Mouse (Mus musculus) kidney, postnatal 36 days (tissue): ENCODE measurements around the gene Efcab10.

Experiments
- DNase-seq, 2 experiments: peaks; one replicate each; pipeline ENCODE4 v3.0.0; 2021 to 2022; ENCODE audit warnings: mixed read lengths in 2 of 2

Gene Efcab10

DNA sequence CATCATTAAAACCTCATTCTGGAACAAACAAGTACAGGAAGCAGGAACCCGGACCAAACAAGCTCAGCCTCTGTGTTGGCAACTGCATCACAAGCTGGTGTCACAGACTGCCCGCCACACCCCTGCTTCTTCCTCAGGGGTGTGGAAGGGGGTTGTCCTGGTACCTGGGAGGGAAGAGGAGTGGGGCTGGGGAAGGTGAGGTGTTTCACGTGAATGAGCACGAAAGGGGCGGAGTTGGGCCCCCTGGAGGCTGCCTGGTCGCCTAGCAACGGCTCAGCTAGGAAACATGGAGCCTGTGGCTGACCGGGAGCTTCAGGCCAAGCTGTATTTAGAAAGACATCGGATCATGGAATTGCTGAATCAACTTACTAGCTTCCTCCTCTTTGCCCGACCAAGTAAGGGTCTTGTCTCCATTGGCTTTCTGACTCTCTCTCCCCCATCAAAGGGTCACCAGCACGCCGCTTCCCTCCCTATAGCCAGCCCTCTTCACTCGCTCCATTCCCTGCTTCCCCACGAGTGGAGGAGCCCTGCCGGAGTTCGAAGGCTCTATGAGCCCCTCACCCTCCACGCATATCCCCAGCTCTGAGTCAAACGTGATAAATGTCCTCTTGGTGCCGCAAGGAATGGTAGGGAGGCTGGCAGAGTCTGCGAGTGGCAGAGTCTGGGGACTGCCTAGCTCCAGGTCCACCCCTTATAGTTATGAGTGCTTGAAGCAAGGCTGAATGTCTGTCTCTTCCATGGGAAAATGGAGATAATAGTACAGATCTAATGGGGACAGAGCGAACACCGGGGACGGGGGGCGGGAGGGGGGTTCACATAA, at the start of gene Efcab10:
Gene Efcab10 (plus strand): TSS at position 51 of the 820 bp plus-strand sequence.
- DNase-seq: peak; percentile 33 to 36

DNA sequence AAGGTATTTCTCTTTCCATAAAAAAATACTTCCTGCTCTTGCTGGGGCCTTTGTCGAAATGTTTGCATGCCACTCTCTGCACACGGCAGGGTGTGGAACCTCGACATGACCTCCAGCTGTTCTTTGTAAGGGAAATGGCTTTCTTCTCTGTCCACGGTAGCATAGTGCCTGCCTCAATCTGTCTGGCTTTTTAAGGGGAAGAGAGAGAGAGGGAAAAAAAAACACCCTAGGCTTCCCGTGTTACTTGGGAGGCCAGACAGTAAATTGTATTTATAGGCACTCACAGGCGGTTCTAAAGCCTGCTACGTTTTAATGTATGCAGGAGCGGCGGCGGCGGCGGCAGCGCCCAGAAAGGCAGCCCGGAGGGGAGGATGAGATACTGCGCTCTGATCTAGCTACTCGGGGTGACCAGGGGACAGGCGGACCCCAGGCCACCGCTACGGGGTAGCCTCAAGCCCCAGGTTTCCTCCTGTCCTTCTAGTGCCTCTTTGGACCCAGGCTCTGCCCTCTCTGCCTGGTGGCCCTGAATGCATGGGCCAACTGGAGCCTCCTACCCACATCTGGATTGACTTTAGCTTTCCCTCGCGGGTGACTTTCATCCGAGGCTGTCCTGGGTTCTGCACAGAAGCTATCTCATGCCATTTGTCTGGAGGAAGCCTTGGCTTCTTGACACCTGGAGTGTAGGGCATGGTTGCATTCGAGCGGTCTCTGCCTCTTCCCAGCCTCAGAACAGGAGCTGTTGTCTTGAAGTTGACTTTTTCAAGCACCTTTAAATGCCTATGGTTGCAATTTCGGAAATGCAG, 49.5 kb upstream of the Efcab10 start:
- no peak for DNase-seq

DNA sequence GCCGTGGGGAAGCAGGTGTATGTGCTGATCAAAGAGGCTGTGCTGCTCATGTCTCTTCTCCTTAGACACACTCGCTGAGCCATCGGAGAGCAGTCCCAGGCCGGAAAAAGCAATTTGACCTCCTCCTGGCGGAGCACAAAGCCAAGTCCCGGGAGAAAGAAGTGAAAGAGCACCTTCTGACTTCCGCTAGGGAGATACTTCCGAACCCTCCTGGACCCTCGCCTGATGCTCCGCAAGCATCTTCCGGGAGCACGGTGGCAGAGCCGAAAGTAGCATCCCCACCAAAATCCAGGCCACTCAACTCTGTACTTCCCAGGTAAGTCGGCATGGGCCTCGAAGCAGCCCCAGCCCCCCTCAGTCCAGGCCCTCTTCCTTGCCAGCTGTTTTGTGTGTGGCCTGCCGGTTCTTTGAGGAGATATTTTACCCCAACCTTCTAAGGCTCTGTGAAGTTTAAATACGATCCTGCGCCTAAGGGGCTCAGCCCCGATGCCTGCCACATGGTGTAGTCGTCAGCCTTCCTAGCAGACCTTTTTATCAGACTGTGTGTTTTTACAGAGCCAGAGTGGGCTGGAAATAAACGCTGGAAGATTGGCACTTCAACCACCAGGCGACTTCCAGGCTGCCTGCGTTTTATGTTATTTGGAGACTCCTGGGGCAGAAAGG, 48.8 kb upstream of the Efcab10 start:
- no peak for DNase-seq

DNA sequence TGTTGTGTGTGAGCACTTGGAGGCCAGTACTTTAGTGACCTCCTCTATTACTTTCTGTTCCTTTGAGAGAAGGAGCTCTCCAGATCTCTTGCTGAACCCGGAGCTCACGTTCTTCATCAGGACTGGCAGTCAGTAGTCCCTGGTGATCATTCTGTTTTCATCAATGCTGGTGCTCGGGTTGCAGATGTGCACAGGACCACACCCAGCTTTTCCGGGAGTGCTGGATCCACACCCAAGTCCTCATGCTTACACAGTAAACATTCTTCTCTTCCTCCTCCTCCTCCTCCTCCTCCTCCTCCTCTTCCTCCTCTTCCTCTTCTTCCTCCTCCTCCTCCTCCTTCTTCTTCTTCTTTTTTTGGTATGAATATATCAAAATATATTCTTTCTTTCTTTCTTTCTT, 42.0 kb upstream of the Efcab10 start:
- DNase-seq: no peak

DNA sequence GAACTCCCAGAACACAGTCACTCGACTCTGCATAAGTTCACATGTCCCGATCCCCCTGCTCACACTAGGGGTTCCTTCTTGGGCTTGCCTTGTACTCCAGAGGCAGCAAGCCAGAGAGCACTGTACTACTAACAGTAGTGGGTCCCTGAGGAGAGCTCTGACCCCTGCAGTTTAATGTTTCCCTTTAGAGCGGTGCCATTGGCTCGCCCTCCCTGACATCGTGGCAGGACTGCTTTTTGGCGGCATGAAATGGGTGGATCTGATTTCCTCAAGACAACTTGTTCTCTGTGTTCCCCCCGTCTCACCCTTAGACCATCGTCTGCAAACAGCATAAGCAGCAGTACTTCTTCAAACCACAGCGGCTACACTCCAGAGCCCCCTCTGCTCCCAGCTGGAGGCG, 36.3 kb upstream of the Efcab10 start:
- DNase-seq: no peak

DNA sequence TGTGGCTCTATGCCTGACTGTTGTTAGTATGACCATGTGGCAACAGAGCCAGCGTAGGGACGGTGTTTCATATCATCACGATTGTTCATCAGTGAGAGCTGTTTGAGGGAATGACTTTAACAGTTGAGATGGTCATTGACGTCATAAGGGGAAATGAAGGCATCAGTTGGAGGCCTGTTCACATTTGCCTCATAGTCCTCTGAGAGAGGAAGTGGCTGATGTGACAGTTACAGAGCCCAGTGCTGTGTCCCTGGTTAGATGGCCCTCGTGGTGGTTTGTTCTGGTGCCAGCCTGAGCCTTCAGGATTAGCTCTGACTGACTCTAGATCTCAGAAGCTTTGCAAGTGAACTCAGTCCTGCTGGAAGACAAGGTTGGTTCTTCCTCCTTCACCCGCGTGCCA, 35.4 kb upstream of the Efcab10 start:
- DNase-seq: no peak

DNA sequence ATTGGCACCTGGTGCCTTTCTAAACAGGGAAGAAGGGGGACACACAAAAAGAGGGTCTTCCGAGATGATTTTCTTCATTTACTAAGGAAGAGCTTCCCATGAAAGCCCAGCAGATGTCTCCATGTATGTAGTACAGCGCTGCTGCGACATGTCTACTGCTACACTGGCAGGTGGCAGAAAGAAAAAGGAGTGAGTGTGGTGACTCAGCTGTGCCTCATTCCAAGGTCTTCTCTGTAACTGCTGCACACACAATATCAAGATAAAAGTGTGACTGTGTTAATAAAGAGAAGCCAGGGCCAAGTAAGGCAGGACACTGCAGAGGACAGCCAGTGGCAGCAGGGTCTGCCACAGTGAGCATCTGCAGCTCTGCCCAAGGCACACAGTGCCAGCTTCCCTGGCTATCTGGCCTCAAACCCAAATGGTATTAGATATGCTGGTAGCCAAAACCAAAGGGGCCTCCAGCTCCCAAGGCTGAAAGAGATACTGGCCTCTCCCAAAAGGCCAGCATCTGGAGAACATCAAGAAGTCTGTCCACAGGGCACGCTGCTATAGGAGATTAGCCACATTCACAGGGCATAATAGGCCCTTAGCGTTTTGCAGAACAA, 34.7 kb upstream of the Efcab10 start:
- no peak for DNase-seq

DNA sequence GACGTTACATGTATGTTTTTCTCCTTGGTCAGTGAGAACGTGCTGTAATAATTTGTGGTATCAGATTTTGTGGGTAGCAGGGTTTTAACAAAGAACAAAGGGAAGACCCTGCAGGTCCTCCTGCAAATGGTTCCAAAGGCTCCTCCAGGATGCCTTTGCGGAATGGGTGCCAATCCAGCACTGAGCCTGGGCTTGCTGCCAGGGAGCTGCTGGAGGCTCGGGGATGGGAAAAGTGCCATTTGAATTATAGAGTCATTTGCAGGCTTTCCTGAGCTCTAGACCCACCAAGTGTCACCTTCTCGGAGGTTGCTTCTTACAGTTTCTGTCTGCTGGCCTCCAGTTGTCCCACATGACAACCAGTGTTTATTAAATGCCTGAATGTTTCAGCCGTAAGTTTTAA, 33.9 kb upstream of the Efcab10 start:
- DNase-seq: peak; percentile 47 to 80

DNA sequence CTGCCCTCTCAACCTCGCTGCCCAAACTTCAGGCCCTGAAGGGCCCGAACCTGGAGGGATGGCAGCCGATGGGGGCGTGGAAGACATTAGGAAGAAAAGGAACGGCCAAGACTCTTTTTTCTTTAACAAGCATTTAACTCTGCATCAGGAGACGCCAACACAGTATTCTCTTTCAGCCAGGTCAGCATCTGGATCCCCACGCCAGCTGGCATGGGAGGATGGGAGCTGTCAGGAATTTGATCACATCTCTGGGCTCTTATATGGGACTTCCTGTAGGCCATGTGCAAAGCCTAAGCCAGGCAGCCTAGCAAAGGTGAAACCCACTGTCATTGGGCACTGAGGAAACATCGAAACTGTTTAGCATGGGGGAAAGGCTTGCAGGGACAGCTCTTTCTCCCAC, 30.1 kb upstream of the Efcab10 start:
- DNase-seq: no peak

DNA sequence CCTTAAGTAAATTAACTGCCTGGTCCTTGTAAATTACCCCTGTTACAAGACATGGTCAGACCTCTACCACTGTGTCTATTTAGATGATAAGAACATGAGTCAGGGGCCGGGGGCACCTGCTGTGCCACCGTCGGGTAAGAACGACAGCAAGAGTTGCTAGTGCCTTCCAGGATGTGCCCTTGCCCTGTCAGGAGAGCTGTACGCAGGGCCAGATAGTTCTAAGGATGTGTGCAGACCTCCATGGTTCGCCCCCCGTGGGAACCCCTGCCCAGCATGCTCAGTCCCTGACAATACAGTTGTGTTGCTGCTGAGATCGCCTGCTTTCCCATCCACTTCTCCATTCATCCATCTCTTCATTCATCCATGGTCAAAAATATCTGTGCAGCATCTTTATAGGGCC, 29.5 kb upstream of the Efcab10 start:
- DNase-seq: no peak

DNA sequence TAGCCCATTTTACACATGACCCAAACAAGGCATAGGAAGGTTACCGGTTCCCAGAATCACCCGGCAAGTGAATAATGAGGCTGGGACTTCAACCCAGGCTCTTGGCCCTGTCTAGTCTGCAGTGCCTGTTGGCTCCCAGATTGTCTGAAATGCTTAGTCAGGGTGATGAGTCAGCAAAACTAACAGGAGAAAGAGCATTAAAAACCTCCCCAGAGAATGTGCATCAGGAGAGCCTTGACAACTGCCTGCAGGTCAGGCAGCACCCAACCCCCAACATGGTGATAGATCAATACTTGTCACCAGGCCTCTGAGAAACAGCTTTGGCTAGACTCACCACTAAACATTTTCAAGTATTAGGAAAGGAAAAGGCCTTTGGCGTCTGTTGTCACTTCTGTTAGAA, 25.1 kb upstream of the Efcab10 start:
- no peak for DNase-seq

DNA sequence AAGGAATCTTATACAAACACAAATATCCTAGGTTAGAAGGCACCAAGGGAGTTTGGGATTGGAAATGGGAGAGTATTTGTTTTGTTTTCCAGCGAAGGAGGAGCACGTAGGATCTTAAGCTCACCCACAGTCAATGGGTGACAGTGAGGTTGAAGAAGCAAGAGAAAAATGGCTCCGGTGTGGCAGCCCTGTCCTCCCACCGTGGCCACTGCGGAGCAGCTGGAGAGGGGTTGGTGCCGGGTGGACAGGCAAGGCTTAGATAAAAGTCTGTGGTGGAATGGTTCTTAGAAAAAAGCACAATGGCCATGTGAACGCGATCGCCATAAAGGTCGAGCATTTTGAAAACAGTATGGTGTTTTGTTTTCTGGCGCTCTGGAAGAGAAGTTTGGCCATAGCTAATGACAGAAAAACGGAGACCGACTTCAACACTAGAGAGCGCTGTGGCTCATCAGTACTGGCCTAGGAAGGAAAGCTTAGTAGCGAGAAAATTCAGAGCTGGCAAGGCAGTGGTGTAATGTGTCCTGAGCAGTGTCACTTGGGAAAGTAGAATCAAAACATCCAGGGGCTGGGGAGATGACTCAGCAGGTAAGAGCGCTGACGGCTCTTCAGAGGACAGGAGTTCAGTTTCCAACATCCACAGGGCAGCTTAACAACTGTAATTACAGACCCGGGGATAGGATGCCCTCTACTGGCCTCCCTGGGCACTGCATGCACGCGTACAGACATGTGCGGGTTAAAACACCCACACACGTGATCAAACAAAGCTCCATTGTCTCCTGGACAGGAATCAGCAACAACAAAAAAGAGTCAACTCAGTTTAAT, 14.8 kb upstream of the Efcab10 start:
- DNase-seq: peak; percentile 72 to 84

DNA sequence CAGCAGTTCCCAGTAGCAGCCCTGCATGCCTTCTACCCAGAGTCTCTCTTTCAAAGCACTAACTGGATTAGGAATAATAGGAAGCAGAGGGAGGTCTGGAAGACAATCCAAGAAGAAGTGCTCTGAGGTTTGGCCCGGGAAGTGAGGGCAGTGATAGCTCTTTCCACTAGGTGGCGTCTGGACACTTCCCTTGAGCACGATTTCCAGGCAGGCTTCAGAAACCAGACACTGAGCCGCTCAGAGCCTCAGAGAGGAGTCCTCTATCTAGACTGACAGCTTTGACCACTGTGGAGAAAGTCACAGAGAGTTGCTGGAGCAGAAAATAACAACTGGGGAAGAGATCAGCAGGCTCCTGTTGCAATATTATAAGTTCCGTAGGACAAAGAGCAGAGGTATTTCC, 5.8 kb upstream of the Efcab10 start:
- DNase-seq: peak; percentile 65 to 80

DNA sequence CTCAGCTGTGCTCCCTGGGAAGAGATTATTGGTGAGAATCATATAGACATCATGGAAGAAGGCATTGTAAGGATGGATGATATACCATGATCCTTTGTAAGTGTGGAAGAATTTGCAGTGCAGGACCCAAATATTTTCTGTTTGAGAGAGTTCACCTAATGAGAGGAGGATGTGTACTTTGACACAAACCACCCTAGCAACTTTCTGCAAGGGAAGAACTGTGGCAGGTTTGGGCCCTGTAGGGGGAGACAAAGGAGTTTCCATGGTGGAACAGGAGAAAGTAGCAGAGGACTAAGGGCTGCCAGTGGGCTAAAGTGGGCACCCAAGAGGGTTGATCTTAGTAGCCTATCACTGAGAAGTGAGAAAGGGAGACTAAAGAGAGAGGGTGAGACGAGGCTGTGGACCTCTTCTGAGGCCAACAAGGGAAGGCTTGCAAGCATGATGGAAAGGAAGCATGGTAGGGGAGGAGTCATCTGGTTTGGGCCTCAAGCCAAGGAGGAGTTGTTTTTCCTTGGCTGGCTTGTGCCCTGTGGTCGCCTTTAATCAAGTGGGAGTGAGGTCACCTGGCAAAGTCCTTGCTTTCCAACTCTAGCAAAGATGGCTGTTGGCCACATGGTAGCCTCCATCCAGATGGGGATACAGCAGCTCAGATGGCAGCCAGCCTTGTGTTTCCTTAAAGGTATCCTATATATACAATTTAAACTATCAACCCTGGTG, 3.7 kb upstream of the Efcab10 start:
- no peak for DNase-seq

DNA sequence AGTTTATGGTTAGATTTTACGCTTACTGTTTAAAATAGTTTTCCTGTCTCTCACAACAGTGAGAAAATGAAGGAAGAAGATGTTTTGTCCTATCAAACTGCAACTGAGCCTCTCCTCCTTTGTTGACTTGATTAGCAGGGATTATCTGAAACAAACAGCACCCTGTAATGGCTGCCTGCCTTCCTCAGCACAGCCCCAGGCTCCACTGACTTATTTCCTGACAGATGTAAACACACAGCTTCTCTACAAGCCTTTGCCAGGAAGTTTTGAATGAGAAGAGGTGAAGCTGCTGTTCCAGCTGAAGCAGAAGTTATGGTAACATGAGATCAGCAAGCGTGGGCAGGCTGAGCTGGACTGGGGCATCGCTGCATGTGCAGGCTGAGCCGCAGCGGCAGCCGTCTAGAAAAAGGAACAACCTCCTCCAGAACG, 8.6 kb downstream of the Efcab10 start:
- DNase-seq: no peak

DNA sequence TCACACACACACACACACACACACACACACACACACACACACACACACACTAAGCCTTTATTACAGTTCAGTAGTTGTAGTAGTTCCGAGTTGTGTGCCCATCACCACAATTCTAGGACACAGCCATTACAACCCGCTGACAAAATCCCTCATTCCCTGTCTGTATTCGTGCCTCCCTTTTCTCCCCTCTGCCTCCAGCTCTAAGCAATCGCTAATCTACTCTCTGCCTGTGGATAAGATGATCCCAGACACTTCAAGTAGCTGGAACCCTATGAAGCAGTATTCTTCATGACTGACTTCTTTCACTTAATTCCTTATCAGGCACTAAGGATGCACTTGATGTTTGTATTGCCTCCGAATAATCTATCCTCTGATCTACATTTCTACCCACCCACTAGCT, 10.3 kb downstream of the Efcab10 start:
- no peak for DNase-seq

DNA sequence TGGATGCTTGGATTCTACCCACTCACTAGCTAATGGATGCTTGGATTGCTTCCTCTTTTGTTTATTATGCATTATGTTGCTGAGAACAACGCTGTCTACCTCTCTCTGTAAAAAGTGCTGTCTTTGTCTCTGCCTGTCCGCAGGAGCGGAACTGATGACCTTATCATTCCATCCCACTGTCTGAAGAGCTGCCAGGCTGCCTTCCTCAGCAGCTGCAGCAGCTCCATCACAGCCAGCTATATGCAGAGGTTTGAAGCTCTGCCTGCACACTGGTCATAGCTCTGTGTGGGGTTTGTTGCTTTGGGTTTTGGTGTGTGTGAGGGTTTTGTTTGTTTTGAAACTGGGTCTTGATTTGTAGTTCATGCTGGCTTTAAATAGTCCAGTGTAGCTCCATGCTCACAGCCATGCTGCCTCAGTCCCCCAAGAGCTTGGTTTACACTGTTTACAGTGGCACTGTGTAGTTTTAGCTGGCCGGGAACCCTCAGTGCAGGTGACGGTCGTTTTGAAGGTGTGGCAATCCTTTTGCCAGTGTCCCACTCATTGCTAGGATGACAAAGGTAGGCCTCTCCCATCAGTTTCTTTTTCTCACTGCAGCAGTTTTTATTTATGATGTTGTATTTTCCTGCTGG, 10.9 kb downstream of the Efcab10 start:
- DNase-seq: no peak

DNA sequence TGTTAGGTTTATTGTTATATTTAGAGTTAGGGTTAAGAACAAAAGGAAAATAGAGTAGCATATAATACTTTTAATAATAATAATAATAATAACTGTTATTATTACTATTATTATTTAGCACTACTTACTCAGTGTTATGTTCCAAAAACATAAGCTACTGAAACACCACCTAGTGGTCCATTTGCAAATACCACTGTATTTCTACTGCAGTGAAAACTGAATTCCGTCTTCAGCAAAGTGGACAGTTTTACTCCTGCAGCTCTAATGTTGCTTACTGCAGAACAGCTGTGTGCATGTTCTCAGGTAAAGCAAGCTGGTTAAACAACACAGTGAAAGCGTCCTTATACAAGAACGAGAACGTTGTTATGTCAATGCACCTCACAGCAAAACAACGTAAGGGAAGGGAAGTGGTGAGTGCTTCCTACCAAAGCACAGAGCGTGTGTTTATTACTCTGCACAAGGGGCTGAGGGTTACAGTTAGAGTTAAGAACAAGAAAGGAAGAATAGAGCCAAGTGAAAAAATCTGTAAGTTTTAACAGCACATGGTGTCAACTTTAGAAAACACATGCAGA, 17.0 kb downstream of the Efcab10 start:
- DNase-seq: no peak

DNA sequence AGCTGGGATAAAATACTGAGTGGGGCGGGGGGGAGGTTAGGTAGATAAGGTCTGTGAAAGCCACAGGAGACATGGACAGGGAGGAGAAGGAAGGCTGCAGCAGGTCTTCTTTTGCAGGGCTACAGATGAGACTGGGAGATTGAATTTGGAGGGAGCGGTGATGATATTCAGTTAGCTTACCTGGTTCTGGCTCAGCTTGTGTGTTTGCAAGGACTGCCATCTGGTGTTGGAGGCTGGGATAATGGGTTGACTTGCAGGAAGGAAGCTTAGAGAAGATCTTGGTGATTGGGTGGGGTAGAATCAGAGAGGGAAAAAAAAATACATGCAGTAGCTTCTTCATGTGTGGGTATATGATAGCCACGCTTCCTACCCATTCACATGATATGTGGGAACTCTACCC, 29.7 kb downstream of the Efcab10 start:
- peak; percentile 32 to 73 for DNase-seq

DNA sequence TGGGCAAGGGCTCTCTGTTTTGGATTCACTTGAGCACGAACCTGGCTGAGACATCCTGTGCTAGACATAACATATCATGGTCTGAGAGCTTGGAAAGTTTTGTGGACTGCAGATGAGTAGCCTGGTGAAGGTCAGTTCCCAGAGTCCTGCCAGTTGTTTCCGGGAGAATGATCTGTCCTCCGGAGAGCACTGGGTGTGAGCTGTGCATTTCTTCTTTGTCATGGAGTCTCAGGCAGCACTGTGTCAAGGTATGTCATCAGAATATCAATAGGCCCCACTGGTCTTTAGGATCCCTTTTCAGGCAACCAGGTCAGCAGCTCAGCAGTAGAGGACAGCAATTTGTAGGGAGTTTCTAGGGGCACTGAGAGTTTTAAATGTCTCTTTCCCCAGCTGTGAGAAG, 32.6 kb downstream of the Efcab10 start:
- no peak for DNase-seq

DNA sequence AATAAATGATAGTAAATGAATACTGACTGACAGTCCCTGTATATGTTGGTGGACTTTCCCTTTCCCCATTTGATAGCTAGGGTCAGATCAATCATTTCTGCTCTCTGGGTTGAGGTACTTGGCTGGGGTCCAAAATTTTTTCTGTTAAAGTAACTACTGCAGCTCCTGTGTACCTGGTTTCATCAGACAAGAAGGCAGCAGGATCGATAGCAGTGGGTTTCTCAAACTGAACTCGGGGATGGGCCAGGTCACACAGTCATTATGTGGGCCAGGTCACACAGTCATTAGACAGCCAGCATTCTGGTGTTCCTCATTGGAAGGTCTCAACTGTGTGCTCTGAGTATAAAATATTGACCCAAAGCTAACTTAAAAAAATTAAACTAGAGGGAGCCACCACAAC, 33.1 kb downstream of the Efcab10 start:
- DNase-seq: no peak
